Mouse (Mus musculus) cortical plate, adult 2 months (tissue): ENCODE results near the gene Zfp652. TPM values are rescaled to one million over a fixed set of nuclear protein-coding genes. Genes with fewer than 3 reads are reported as not detected.

ENCODE experiments used
- H3K27ac ChIP-seq: fragments of 200-500 bp; 2 replicates; pipeline ENCODE4 v1.5.1; 2012; ENCODE audit warnings: low read length, control low read depth, inconsistent platforms; ENCODE audit not compliant: insufficient read depth
- H3K4me1 ChIP-seq: fragments of 200-500 bp; 2 replicates; pipeline ENCODE4 v1.6.1; 2011; ENCODE audit warnings: low read length; ENCODE audit not compliant: control insufficient read depth, insufficient read depth
- H3K4me3 ChIP-seq: fragments of 200-500 bp; 2 replicates; pipeline ENCODE4 v1.5.1; 2011; ENCODE audit warnings: mild to moderate bottlenecking, low read length, control low read depth; ENCODE audit not compliant: insufficient read depth
- CTCF ChIP-seq: fragments of 200-500 bp; IDR thresholded peaks from 2 replicates; pipeline ENCODE4 v1.5.1; 2011; ENCODE audit warnings: mild to moderate bottlenecking, control low read depth, low read length; ENCODE audit not compliant: insufficient read depth; ENCODE audit errors: extremely low read depth
- POLR2A ChIP-seq: fragments of 200-500 bp; IDR thresholded peaks from 2 replicates; pipeline ENCODE4 v1.6.1; 2011; ENCODE audit warnings: mild to moderate bottlenecking, low read length, control low read depth; ENCODE audit not compliant: insufficient read depth; ENCODE audit errors: extremely low read depth
- polyA plus RNA-seq: library from polyadenylated mRNA; depleted of rRNA; stranded (reverse); fragments of >200 nt; gene quantifications from 2 replicates; pipeline ENCODE4 v1.2.3, GENCODE M21; 2012

The Zfp652 gene
- polyA plus RNA-seq, 1 experiment, result 21.2 TPM

GRCm38 (mm10) chr11:95686031-95686430 lies 26.4 kb upstream of the Zfp652 start:
- no peak overlapping the region for H3K27ac ChIP-seq
- TF ChIP-seq CTCF (peak; percentile 94), POLR2A (no peak)
- H3K4me3 ChIP-seq, result no peak overlapping the region
- H3K4me1 ChIP-seq, result no peaks in the 10 kb centered on the region

GRCm38 (mm10) chr11:95687084-95687656 lies 25.3 kb upstream of the Zfp652 start:
- Histone ChIP-seq H3K4me1 (no peaks in the 10 kb centered on the region), H3K4me3 (no peak overlapping the region), H3K27ac (no peak overlapping the region)
- TF ChIP-seq POLR2A, result no peak
- no peak for TF ChIP-seq CTCF

GRCm38 (mm10) chr11:95688515-95688914 lies 24.0 kb upstream of the Zfp652 start:
- Histone ChIP-seq H3K4me1 (no peaks in the 10 kb centered on the region), H3K4me3 (no peak overlapping the region), H3K27ac (no peak overlapping the region)
- TF ChIP-seq POLR2A (no peak), CTCF (no peak)

GRCm38 (mm10) chr11:95688981-95689380 lies 23.5 kb upstream of the Zfp652 start:
- no peak overlapping the region for H3K4me3 ChIP-seq
- no peaks in the 10 kb centered on the region for H3K4me1 ChIP-seq
- no peak overlapping the region for H3K27ac ChIP-seq
- TF ChIP-seq POLR2A, result no peak
- no peak for TF ChIP-seq CTCF

GRCm38 (mm10) chr11:95689544-95689943 lies 22.9 kb upstream of the Zfp652 start:
- TF ChIP-seq CTCF, result no peak
- no peak for TF ChIP-seq POLR2A
- Histone ChIP-seq H3K27ac (no peak overlapping the region), H3K4me3 (no peak overlapping the region), H3K4me1 (no peaks in the 10 kb centered on the region)

GRCm38 (mm10) chr11:95698541-95698940 lies 13.9 kb upstream of the Zfp652 start:
- no peak overlapping the region for H3K4me3 ChIP-seq

GRCm38 (mm10) chr11:95700778-95701739 lies 11.4 kb upstream of the Zfp652 start:
- Histone ChIP-seq H3K27ac (no peak overlapping the region), H3K4me1 (no peaks in the 10 kb centered on the region; the same call in 1 of the 2 replicates), H3K4me3 (no peak overlapping the region)
- TF ChIP-seq POLR2A, result no peak
- no peak for TF ChIP-seq CTCF

More at GRCm38 (mm10) chr11:95698541-95698940, 13.9 kb upstream of the Zfp652 start:
- Histone ChIP-seq H3K27ac (no peak overlapping the region), H3K4me1 (no peaks in the 10 kb centered on the region)
- no peak for TF ChIP-seq CTCF

- H3K27ac ChIP-seq, result no peak overlapping the region
- H3K4me1 ChIP-seq, result no peaks in the 10 kb centered on the region; the same call in 1 of the 2 replicates
- H3K4me3 ChIP-seq, result no peak overlapping the region
- TF ChIP-seq POLR2A, result no peak
- no peak for TF ChIP-seq CTCF
Observed at GRCm38 (mm10) chr11:95704032-95704969, 8.2 kb upstream of the Zfp652 start.

GRCm38 (mm10) chr11:95704970-95705330 lies 7.5 kb upstream of the Zfp652 start:
- no peaks in the 10 kb centered on the region; the same call in 1 of the 2 replicates for H3K4me1 ChIP-seq
- no peak overlapping the region for H3K4me3 ChIP-seq
- no peak overlapping the region for H3K27ac ChIP-seq
- TF ChIP-seq POLR2A (no peak), CTCF (no peak)
